Mouse (Mus musculus) inflammation-experienced regulatory T-cells, adult 6 months (primary cell): ENCODE results near the gene Bloc1s1. TPM values are rescaled to one million over a fixed set of nuclear protein-coding genes. Genes with fewer than 3 reads are reported as not detected.

Experiments used
- ATAC-seq: one replicate; pipeline ENCODE4 v1.8.0; 2017
- polyA plus RNA-seq, 3 experiments: library from polyadenylated mRNA; unstranded; fragments of 100-300 nt; shearing (Covaris generic); gene quantifications; one replicate each; pipeline ENCODE4 v1.2.1; 2017

The Bloc1s1 gene
- polyA plus RNA-seq: 100 to 1,000 TPM; 196 to 255 (median 212) TPM

GRCm38 (mm10) chr10:128923935-128924334 lies at the start of gene Bloc1s1:
TSS of gene Bloc1s1 (minus strand) at chr10:128924035.
- no peak for ATAC-seq

DNA sequence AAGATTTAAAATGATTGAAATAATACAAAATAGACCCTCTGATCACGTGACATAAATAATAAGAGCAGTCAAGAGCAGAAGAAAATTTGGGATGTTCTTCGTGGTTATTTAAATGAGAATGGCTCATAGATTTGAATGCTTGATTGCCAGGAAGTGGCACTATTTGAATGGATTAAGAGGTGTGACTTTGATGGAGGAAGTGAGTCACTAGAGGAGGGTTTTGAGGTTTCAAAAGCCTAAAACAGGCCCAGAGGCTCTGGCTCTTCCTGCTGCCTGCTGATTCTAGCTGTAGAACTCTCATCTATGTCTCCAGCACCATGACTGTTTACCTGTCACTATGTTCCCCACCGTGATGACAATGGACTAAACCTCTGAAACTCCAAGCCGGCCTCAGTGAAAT lies 49.0 kb upstream of the Bloc1s1 start:
- ATAC-seq: no peak

DNA sequence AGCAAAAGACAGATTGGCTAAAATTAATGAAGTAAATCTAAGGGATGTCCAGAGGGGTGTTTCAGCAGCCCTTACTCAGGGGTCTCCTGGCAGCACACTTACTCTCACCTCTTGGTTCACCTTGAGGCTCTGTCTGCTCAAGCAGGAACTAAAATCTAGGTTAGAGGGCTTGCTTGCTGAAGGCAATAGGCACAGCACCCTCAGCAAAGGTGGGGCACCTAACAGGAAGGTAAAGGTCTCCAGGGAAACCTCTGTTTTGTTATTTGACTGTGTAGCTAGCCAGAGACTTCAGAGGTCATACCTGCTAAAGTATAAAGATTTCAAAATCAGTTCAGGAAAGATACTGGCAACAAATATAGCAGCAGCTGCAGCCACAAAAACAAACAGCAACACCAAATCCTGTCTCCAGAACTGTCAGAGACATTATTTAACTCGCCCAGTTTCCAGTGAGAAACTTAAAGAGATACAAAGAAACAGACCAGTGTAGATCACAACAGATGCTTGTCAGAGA lies 47.0 kb upstream of the Bloc1s1 start:
- no peak for ATAC-seq

- ATAC-seq: no peak
Observed at GRCm38 (mm10) chr10:128968341-128968749, 44.5 kb upstream of the Bloc1s1 start.

GRCm38 (mm10) chr10:128965871-128966270 lies 42.0 kb upstream of the Bloc1s1 start:
- no peak for ATAC-seq

DNA sequence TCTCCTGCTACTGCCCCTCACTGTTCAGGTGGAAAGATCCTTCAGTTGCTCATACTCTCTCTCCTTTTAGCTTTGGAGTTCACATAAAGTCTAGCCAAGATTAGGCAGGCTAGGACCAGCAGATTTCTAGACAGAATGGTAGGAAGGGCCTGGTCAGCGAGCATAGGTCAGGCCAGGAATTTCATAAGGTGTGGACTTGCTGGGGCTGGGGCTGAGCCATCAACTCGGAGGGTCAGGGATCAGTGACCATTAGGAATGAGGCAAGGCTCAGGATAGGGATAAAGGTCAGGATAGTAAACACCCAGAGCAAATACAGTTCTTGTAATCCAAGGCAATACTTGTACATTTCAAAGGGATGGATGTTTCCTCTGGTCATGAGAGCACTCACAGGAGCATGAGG lies 41.1 kb upstream of the Bloc1s1 start:
- no peak for ATAC-seq

- no peak for ATAC-seq
Observed at GRCm38 (mm10) chr10:128960590-128961584, 37.1 kb upstream of the Bloc1s1 start, which contains the start of gene Mettl7b. TSS of gene Mettl7b (minus strand) at chr10:128960988.

GRCm38 (mm10) chr10:128960142-128960541 lies 36.3 kb upstream of the Bloc1s1 start:
- no peak for ATAC-seq

- ATAC-seq: no peak
Observed at GRCm38 (mm10) chr10:128958340-128958739, 34.5 kb upstream of the Bloc1s1 start.

GRCm38 (mm10) chr10:128950208-128950887 lies 26.5 kb upstream of the Bloc1s1 start:
- no peak for ATAC-seq

- ATAC-seq: no peak
Observed at GRCm38 (mm10) chr10:128947496-128947895, 23.7 kb upstream of the Bloc1s1 start.

GRCm38 (mm10) chr10:128945675-128946074 lies 21.8 kb upstream of the Bloc1s1 start:
- ATAC-seq: no peak

DNA sequence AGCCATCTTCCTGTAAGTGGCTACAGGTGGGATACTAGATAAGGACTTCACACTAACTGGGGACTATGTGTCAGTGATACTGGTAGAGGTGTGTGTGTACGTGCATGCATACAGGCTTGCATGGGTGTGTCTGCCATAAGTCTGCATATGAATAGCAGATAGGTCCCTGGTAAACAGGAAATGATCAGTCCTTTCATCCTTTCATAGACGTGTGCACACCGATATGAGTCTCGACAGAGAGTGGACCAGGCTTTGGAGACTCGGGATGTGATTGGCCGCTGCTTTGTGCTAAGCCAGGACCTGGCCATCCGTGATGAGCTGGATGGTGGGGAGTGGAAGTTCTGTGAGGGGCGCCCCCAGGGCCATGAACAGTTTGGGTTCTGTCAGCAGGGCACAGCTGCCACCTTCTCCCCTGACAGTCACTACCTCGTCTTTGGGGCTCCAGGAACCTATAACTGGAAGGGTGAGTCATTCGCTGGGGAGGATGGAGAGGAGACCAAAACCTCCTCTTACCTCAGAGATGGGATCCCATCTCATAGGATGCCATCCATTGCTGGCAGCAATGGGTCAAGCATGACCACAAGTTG lies 16.7 kb upstream of the Bloc1s1 start:
- peak; percentile 96 for ATAC-seq

GRCm38 (mm10) chr10:128938974-128939373 lies 15.1 kb upstream of the Bloc1s1 start:
- no peak for ATAC-seq

- no peak for ATAC-seq
Observed at GRCm38 (mm10) chr10:128938457-128938856, 14.6 kb upstream of the Bloc1s1 start.

DNA sequence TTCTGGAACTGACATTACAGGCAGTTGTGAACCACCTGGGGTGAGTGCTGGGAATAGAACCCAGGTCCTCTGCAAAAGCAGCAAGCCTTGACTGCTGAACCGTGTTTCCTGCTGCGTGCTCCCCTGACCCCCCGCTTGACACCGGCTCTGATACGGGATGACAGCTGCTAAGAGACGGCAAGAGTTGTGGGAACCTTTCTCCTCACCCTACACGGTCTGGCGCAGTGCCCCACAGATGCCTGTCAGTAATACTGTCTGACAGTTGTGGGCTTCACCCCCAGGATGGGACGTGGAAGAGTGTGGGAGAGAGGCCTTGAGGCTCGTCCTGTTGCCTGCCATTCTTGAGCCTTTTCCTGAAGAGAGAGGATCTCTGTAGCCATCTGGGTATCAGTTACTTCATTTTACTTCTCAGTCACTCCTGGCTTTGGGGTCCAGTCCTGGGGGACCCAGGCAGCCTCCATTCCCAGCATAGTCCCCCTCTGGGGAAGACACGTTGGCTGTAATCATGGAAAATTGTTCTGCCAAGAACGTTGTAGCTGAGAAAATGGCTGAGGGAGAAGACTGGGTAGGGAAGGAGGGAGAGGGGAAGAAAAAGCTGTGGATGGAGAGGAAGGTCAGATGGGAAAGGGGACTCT lies 14.0 kb upstream of the Bloc1s1 start:
- ATAC-seq: no peak

- ATAC-seq: no peak
Observed at GRCm38 (mm10) chr10:128935826-128936440, 12.1 kb upstream of the Bloc1s1 start.

DNA sequence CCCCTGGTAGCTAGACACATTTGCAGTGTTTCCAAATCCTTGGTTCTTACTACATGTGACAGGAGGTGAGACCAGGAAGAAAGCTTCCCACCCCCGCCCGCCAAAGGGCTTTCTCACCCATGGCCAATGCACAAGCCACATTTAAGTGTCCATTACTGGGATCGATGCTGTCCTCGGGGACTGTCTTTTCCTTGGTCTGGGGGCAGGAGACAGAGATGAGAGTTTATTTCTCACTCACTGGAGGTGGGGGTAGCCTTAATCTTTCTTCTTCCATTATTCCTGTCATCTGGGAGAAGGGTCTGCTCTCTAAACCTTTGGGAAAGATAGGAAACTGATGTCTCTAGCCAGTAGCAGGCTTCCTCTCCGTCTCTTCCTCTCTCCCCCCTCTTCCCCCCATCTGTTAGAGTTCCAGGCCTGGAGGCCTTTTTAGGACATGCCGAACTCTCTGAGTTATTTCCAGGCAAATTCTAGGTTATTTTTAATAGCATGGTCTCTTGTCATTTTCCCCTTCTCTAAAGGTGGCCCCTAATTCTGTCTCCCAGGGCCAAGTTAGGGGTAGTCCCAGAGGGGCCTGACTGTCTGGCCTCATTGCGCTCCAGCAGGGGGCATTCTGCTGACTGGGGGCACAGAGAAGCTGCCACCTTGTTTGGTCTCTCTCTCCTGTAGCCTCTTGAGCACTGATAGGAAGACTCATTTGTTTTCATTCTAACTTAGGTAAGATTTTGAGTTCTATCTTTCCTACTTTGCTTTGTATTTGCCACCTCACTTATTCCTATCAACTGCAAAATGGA lies 11.4 kb upstream of the Bloc1s1 start:
- ATAC-seq: no peak

- ATAC-seq: no peak
Observed at GRCm38 (mm10) chr10:128933976-128934721, 10.3 kb upstream of the Bloc1s1 start.

DNA sequence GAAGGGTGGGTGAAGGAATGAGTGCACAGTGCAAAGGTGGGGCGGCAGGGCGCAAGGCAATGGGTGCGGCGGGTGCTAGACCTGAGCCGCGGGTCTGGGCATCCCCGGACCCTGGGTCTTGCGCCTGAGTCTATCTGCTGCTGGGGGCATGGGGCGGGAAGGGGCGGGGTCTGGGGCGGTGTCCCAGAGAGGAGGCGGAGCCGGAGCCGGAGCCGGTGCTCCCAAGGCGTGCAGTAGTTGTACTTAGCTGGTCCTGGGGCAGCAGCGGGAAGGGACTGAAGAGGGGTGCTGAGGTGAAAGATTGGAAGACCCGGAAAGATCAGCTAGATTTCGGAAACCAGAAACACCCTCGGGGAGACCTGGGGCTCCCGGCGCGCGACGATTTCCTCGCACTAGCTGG lies 9.7 kb upstream of the Bloc1s1 start, which contains the start of gene Itga7:
TSS of gene Itga7 (plus strand) at position 245 of the 400 bp plus-strand sequence.
- peak; percentile 52 for ATAC-seq
